Mouse (Mus musculus) lung, postnatal 0 days (tissue): ENCODE measurements at regions not wholly inside any gene's neighbourhood (a gene's known extent, or its start where the extent isn't known, plus 50 kb on each side); places are given as distances from the start of the nearest gene placed in this dataset.

ENCODE experiments used
- CTCF ChIP-seq: IDR thresholded peaks from 2 replicates; pipeline ENCODE4 v1.5.1; 2016; ENCODE audit warnings: antibody characterized with exemption, mild to moderate bottlenecking
- EP300 ChIP-seq: IDR thresholded peaks from 2 replicates; pipeline ENCODE4 v1.6.1; 2016; ENCODE audit warnings: antibody characterized with exemption, mild to moderate bottlenecking, control low read depth

- TF ChIP-seq EP300 (no peak), CTCF (no peak)
Observed at GRCm38 (mm10) chr9:41268112-41268511, 106.6 kb upstream of the Ubash3b start.
